Mouse (Mus musculus): Measurements from ENCODE around the gene Kdm4b.

DNA sequence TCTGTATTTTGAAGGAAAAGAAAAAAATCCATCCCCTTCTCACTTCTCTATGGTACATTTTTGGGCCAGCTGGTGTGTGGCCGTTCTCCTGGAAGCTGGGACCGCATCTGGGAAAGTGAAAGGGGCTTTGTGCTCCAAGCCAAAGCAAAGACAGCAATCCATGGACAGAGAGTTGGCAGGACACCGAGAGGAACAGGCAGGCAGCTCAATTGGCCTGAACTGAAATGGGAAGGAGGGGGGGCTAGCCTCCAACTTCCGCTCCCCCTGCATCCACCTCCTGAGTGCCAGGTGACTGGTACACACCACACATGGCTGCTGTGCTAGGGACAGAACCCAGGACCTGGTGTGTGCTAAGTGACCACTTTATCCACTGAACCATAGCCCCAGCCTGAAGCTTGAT, 43.1 kb upstream of the Kdm4b start:
- no peak for TF ChIP-seq POLR2AphosphoS5 (IDR thresholded peaks at IDR 0.05; ENCODE audit: insufficient replicate concordance, low read depth, low read length)
- TF ChIP-seq CTCF (IDR thresholded peaks at IDR 0.05; ENCODE audit: low read depth, low read length): no peak
- no peak for TF ChIP-seq GATA1 (IDR thresholded peaks at IDR 0.05; ENCODE audit: borderline replicate concordance, low read length)
- no peak for TF ChIP-seq TAL1 (conservative IDR thresholded peaks at IDR 0.05; ENCODE audit: low read depth, low read length)
- no peak for TF ChIP-seq GATA2 (IDR thresholded peaks at IDR 0.05; ENCODE audit: borderline replicate concordance, low read depth, low read length)

Data from G1E (cell line).